Mouse (Mus musculus) kidney, embryonic 15.5 days (tissue): Measurements from ENCODE around the gene Shroom4. TPM values are rescaled to one million over a fixed set of nuclear protein-coding genes. Genes with fewer than 3 reads are reported as not detected.
A peak's percentile ranks its signal among the peaks of the same experiment; 100 is the strongest.

Experiments used
- ATAC-seq: fragments of 200-750 bp; cut with Nextera tagmentation; replicated peaks from 2 replicates; pipeline ENCODE4 v1.8.0; 2017; ENCODE audit warnings: moderate TSS enrichment; ENCODE audit not compliant: low FRiP score
- H3K27ac ChIP-seq: fragments of 300-500 bp; sonication (generic); 2 replicates; pipeline ENCODE4 v1.5.1; 2015; ENCODE audit warnings: mild to moderate bottlenecking, inconsistent platforms
- H3K27me3 ChIP-seq: fragments of 300-500 bp; sonication (generic); 2 replicates; pipeline ENCODE4 v1.6.1; 2015; ENCODE audit warnings: inconsistent platforms
- H3K36me3 ChIP-seq: fragments of 300-500 bp; sonication (generic); 2 replicates; pipeline ENCODE4 v1.6.1; 2015; ENCODE audit warnings: inconsistent platforms
- H3K4me1 ChIP-seq: fragments of 300-500 bp; sonication (generic); 2 replicates; pipeline ENCODE4 v1.6.1; 2015; ENCODE audit warnings: inconsistent platforms
- H3K4me2 ChIP-seq: fragments of 300-500 bp; sonication (generic); 2 replicates; pipeline ENCODE4 v1.6.1; 2015; ENCODE audit warnings: moderate library complexity, mild to moderate bottlenecking, inconsistent platforms
- H3K4me3 ChIP-seq: fragments of 300-500 bp; sonication (generic); replicated peaks from 2 replicates; pipeline ENCODE4 v1.5.1; 2015; ENCODE audit warnings: mild to moderate bottlenecking, inconsistent platforms
- H3K9ac ChIP-seq: fragments of 300-500 bp; sonication (generic); 2 replicates; pipeline ENCODE4 v1.6.1; 2015; ENCODE audit warnings: mild to moderate bottlenecking, inconsistent platforms
- H3K9me3 ChIP-seq: fragments of 300-500 bp; sonication (generic); replicated peaks from 2 replicates; pipeline ENCODE4 v1.6.1; 2016; ENCODE audit warnings: inconsistent platforms
- WGBS: fragments of 180-500 bp; shearing (Covaris S2); methylation state at CpG from one replicate; pipeline ENCODE4 v1.1.7; 2015; ENCODE audit warnings: mixed read lengths; 5-methylcytosine and 5-hydroxymethylcytosine counted together
- polyA plus RNA-seq: library from polyadenylated mRNA; unstranded; fragments of >200 nt; fragmentation: Nextera tagmentation; extraction: Ambion mirVana; gene quantifications from 2 replicates; pipeline ENCODE4 v1.2.1, GENCODE M21; 2015

Gene Shroom4
- polyA plus RNA-seq, 1 experiment from 2014 or later, result 7.2 TPM

DNA sequence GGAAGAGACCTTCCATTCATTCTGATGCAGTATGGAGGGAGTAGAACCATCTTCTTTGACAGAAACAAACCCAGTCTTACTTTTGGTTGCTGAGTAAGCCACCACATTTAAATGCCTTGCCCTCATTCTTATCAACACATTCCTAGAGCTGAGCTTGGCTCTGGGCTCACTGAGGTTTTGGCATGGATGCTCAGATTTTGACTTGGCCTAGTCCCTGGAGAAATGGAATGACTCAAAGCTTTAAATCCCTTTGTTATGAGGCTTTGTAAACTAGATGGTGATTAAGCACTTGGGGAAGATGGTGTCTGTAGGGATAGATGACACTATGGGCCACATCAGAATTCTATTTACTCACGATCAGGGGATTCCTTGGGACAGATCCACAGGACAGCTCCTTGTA is 102.2 kb downstream of the Shroom4 start:
- 75% methylated on average over 1 of the region's 1 CpGs for WGBS
- no peak for ATAC-seq
- H3K36me3 ChIP-seq, result no peaks in the 10 kb centered on the region
- H3K9me3 ChIP-seq, result no peaks in the 10 kb centered on the region
- H3K27ac ChIP-seq, result no peak overlapping the region
- H3K27me3 ChIP-seq, result no peaks in the 10 kb centered on the region
- no peaks in the 10 kb centered on the region for H3K4me1 ChIP-seq
- H3K4me2 ChIP-seq, result no peak overlapping the region
- no peak overlapping the region for H3K4me3 ChIP-seq
- H3K9ac ChIP-seq, result no peak overlapping the region

DNA sequence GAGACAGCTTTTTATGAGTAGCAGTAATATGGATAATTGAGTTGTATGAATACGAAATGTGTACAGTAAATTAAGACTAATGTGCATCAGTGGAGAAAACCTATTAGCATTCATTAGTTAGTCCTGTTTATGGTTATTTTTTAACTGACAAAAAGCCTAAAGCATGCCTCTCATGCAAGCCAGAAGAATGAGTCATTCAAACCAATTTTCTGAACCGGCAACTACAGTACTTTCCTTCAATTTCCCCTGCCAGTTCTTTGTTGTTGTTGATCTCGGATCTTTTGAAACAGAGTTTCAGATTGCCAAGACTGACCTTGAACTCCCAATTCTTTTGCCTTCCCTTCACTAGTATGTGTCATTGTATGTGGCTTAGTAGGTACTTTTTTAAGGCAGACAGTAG is 117.6 kb downstream of the Shroom4 start:
- Histone ChIP-seq H3K27me3 (no peaks in the 10 kb centered on the region), H3K36me3 (no peaks in the 10 kb centered on the region), H3K4me2 (no peak overlapping the region), H3K27ac (no peak overlapping the region), H3K9me3 (no peaks in the 10 kb centered on the region), H3K9ac (no peak overlapping the region), H3K4me3 (no peak overlapping the region), H3K4me1 (no peaks in the 10 kb centered on the region)
- WGBS, result 78% methylated on average over 3 of the region's 3 CpGs
- no peak for ATAC-seq

DNA sequence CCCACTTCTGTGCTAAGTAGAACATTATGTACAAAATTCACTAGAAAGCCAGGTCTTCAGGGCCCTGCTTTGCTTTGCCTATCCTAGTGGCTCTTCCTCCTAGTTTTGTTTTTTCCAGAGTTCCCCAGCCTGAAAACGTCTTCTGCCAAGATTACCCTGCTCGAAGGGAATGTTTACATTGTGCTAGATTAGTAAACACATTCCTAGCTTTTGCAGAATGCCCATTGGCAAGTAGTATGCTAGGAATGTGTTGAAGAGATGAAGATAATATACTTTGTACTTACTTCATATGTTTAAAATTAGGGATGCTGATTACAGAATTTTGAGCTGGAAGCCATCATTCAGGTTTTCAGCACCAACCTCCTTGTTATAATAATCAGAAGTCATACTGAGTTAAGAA is 118.8 kb downstream of the Shroom4 start:
- Histone ChIP-seq H3K4me1 (no peaks in the 10 kb centered on the region), H3K4me3 (no peak overlapping the region), H3K9ac (no peak overlapping the region), H3K27me3 (no peaks in the 10 kb centered on the region), H3K4me2 (no peak overlapping the region), H3K27ac (no peak overlapping the region), H3K36me3 (no peaks in the 10 kb centered on the region), H3K9me3 (no peaks in the 10 kb centered on the region)
- WGBS, result 55% methylated on average over 2 of the region's 2 CpGs
- no peak for ATAC-seq

DNA sequence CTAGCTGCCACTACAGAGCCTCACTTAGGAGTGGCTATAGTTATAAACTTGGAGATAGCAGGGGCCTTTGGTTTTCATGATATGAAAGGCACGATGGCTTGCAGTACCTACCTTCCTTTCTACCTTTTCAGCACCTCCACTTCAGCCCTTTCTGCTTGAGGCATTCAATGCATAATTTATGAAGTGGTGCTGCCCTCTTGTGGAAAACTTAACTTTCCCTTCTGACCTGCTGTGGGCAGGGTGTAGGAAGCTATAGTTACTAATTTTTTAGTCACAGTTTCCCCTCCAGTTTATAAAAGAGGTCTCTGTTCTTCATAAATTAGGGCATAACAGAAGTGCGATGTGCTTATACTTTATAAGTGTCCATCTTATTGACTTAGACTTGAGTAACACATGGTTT is 123.3 kb downstream of the Shroom4 start:
- H3K27ac ChIP-seq, result no peak overlapping the region
- no peaks in the 10 kb centered on the region for H3K27me3 ChIP-seq
- H3K9me3 ChIP-seq, result no peaks in the 10 kb centered on the region
- no peaks in the 10 kb centered on the region for H3K4me1 ChIP-seq
- H3K4me2 ChIP-seq, result no peak overlapping the region
- H3K36me3 ChIP-seq, result no peaks in the 10 kb centered on the region
- H3K9ac ChIP-seq, result no peak overlapping the region
- H3K4me3 ChIP-seq, result no peak overlapping the region
- no peak for ATAC-seq
- WGBS, result 65% methylated on average over 2 of the region's 2 CpGs

DNA sequence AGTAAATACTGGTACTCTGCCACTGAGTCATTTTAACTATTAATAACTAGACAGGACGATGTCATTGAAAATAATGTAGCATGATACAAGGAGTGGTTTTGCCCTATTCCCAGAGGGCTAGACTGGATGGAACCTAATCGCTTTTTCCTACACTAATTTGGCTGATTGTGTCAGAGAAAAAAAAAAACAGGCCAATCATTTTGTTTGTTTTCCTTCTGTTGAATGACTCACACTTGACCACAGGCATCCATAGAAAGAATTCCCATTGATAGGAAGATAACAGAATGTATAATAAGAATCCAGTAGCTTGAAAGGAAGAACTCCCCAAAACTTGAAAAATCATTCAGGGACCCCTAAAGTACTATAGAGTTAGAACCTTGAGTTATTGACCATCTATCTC is 137.0 kb downstream of the Shroom4 start:
- Histone ChIP-seq H3K36me3 (no peaks in the 10 kb centered on the region), H3K4me2 (no peak overlapping the region), H3K9ac (no peak overlapping the region), H3K27me3 (no peaks in the 10 kb centered on the region), H3K27ac (no peak overlapping the region), H3K4me1 (no peaks in the 10 kb centered on the region), H3K9me3 (no peaks in the 10 kb centered on the region), H3K4me3 (no peak overlapping the region)
- no peak for ATAC-seq
- 74% methylated on average over 2 of the region's 2 CpGs for WGBS

DNA sequence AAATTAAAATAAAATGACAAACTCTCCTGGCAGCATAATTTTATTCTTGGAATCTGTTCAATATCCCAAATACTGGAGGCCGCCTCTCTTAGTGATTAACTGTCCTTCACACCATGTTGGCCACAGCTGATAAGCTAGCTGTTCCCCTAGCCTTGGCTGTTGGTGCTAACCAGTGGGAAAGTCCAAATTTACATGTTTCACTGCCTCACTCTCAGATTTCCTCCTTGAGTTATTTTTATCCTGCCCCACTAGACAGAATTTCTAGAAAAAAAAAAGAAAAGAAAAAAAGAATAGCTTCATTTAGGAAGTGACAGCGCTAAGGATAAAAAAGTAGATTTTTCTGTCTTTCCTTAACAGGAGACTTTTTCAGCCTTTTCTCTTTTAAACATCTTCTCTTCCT is 138.0 kb downstream of the Shroom4 start:
- Histone ChIP-seq H3K27me3 (no peaks in the 10 kb centered on the region), H3K36me3 (no peaks in the 10 kb centered on the region), H3K4me3 (no peak overlapping the region), H3K4me1 (no peaks in the 10 kb centered on the region), H3K9me3 (no peaks in the 10 kb centered on the region), H3K9ac (no peak overlapping the region), H3K27ac (no peak overlapping the region), H3K4me2 (no peak overlapping the region)
- 52% methylated on average over 2 of the region's 2 CpGs for WGBS
- ATAC-seq, result no peak

DNA sequence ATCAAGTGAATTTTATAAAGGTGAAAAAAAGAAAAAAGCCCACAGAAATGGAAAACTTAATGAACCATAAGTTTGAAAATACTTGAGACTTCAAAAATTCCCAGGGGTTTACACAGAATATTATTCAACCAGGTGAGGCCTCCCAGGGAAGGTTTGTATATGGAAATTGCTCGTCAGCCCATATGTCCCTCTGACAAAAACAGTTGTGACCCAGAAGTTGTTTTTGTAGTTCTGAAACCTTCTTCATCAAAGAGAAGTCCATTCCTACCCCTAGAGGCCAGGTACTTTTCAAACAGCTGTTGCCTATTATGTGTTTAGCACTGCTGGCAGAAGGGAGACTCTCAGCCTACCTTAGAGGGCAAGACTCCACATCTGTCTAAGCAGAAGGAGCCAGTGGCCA is 165.4 kb downstream of the Shroom4 start:
- 80% methylated on average over 1 of the region's 1 CpGs for WGBS
- no peak for ATAC-seq
- Histone ChIP-seq H3K27me3 (no peaks in the 10 kb centered on the region), H3K4me1 (no peaks in the 10 kb centered on the region), H3K4me3 (no peak overlapping the region), H3K9ac (no peak overlapping the region), H3K27ac (no peak overlapping the region), H3K4me2 (no peak overlapping the region), H3K36me3 (no peaks in the 10 kb centered on the region), H3K9me3 (no peaks in the 10 kb centered on the region)

DNA sequence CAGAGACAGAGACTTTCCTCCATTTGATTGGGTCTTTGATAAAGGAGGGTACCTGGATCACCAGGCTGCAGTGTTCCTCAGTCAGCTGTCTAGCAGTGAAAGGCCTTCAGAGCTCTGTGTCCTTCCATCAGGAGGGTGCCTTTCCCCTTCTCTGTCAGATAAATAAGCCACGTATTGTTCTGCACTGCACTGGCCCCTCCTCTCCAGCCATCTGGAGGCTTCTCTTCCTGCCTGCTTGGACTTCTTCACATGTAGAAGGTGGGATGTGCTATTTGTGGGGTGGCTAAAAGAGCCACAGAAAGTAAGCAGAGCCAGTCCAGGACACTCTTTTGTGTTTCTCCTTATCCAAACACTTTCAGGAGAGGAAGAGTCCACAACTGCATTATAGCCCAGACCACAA is 174.9 kb downstream of the Shroom4 start:
- no peak overlapping the region for H3K4me2 ChIP-seq
- no peak overlapping the region for H3K4me3 ChIP-seq
- no peak overlapping the region for H3K27ac ChIP-seq
- H3K4me1 ChIP-seq, result no peaks in the 10 kb centered on the region
- no peaks in the 10 kb centered on the region for H3K27me3 ChIP-seq
- no peaks in the 10 kb centered on the region for H3K9me3 ChIP-seq
- WGBS, result 63% methylated on average over 1 of the region's 1 CpGs
- no peak overlapping the region for H3K9ac ChIP-seq
- ATAC-seq, result no peak
- no peaks in the 10 kb centered on the region for H3K36me3 ChIP-seq

DNA sequence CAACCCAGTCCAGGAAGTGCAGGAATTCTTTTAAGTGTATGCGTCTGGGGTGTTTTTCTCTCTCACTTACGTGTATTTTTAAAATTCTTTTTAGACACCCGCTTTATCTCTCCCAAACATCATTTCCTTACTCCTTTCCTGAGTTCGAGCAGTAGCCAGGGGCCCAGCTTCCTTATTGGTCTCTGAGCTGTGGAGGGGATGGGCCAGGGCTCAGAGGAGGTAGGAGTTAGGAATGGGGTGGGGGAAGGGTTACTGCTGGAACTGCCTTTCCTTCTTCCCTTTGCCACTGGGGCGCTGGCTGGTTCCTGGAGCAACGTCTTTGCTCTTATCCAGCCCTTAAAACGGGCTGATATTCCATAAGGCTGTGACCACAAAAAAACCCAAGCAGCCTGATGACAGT is 177.3 kb downstream of the Shroom4 start:
- 0 out of 2 replicates have a peak overlapping the region, but pooled peaks have one; percentile 10 for H3K4me3 ChIP-seq
- H3K9me3 ChIP-seq, result no peaks in the 10 kb centered on the region
- WGBS, result 35% methylated on average over 7 of the region's 7 CpGs
- ATAC-seq, result 0 out of 2 replicates have a peak, but pooled peaks have one; percentile 58
- no peaks in the 10 kb centered on the region for H3K27me3 ChIP-seq
- no peaks in the 10 kb centered on the region for H3K36me3 ChIP-seq
- no peak overlapping the region for H3K4me2 ChIP-seq
- H3K27ac ChIP-seq, result no peak overlapping the region
- no peaks in the 10 kb centered on the region for H3K4me1 ChIP-seq
- no peak overlapping the region for H3K9ac ChIP-seq

DNA sequence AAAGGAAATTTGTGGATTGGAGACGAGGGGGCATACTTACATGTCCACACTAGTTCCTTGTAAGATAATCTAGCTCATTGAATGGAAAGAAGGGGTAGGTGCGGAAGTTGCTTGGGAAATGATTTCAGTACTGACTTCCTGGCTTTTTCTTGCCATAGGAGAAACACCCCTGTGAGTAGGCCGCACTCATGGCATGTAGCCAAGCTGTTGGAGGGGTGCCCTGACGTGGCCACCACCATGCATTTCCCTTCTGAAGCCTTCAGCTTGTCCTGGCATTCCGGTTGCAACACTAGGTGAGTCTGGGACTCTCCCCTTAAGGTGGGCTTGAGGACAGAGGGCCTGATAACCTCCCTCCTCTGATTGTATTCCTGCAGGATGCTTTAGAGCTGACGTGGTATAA is 181.0 kb downstream of the Shroom4 start:
- no peak for ATAC-seq
- Histone ChIP-seq H3K27ac (no peak overlapping the region), H3K4me2 (no peak overlapping the region), H3K4me3 (no peak overlapping the region), H3K4me1 (no peaks in the 10 kb centered on the region), H3K36me3 (peaks cover 15% of the 10 kb centered on the region), H3K9me3 (no peaks in the 10 kb centered on the region), H3K27me3 (no peaks in the 10 kb centered on the region), H3K9ac (no peak overlapping the region)
- 81% methylated on average over 6 of the region's 6 CpGs for WGBS

DNA sequence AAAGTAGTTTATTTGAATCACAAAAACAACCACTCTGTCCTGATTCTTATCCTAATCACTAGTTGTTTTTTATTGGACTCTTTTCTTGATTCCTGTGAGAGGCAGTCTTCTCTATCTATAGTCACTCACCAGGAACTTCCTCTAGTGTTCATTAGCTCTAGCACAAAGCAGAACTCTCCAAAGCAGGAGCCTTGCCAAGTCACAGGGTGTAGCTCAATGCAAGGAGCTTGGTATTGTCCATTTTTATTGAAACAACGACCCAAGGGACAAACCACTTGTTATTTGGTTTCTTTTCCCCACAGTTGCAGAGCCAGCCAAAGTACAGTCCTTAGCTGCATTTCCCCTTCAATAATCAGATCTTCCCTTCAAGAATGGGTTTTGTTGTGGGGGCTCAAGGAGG is 181.5 kb downstream of the Shroom4 start:
- Histone ChIP-seq H3K27me3 (no peaks in the 10 kb centered on the region), H3K4me3 (no peak overlapping the region), H3K36me3 (peaks cover 15% of the 10 kb centered on the region), H3K4me2 (no peak overlapping the region), H3K9ac (no peak overlapping the region), H3K9me3 (no peaks in the 10 kb centered on the region), H3K27ac (no peak overlapping the region), H3K4me1 (no peaks in the 10 kb centered on the region)
- 71% methylated on average over 1 of the region's 1 CpGs for WGBS
- no peak for ATAC-seq

DNA sequence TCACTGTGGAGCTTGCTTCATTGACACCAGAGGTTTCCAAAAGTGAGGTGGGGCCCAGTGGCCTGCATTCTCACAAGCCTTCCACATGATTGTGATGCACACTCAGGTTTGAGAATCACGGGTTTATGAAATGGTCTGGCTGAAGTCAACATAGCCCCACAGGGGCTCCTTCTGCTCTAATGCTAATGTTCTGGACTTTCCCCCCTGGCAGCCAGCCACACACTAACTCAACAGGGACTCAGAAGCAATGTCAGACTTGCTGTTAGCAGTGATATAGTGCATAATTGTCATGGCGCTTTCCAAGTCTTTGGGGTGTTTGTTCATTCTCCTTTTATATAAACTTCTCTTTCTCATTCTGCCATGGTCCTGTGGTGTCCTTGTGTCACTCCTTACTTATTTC is 183.0 kb downstream of the Shroom4 start:
- H3K36me3 ChIP-seq, result peaks cover 15% of the 10 kb centered on the region
- no peak overlapping the region for H3K27ac ChIP-seq
- no peak for ATAC-seq
- H3K4me1 ChIP-seq, result no peaks in the 10 kb centered on the region
- H3K4me3 ChIP-seq, result no peak overlapping the region
- H3K9ac ChIP-seq, result no peak overlapping the region
- H3K27me3 ChIP-seq, result no peaks in the 10 kb centered on the region
- H3K9me3 ChIP-seq, result no peaks in the 10 kb centered on the region
- H3K4me2 ChIP-seq, result no peak overlapping the region
- WGBS, result 72% methylated on average over 2 of the region's 2 CpGs

DNA sequence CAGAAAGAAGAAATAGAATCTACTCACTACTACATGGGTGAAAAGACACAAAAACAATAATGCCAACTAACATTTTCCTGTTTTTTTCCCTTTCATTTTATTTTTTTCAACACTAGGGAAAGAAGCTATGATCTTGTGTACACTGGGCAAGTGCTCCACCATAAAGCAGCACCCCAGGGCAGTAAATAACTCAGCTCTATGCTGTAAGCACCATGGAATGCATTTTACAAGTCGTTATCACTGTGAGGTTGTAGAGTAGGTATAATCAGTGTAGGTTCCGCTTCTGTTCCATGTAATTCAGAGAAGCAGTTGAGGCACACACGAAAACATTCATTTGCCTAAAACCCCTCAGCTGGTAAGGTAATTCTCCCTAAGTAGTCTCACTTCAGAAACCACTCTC is 194.5 kb downstream of the Shroom4 start:
- WGBS, result 74% methylated on average over 3 of the region's 3 CpGs
- Histone ChIP-seq H3K4me3 (no peak overlapping the region), H3K27ac (no peak overlapping the region), H3K4me1 (no peaks in the 10 kb centered on the region), H3K9me3 (no peaks in the 10 kb centered on the region), H3K36me3 (no peaks in the 10 kb centered on the region), H3K9ac (no peak overlapping the region), H3K4me2 (no peak overlapping the region), H3K27me3 (no peaks in the 10 kb centered on the region)
- ATAC-seq, result no peak
